Mouse (Mus musculus) adipocyte (in vitro differentiated cells): ENCODE data around the gene Gm3448.
"Not testable (repeated sequence)": the region's sequence is repeated elsewhere in the genome, so short reads cannot be mapped to it uniquely, and the experiment has no call there.

Source experiments
- DNase-seq: peaks from one replicate; pipeline ENCODE4 v3.0.0-alpha.2; 2016; ENCODE audit warnings: low spot score

Gene Gm3448

DNA sequence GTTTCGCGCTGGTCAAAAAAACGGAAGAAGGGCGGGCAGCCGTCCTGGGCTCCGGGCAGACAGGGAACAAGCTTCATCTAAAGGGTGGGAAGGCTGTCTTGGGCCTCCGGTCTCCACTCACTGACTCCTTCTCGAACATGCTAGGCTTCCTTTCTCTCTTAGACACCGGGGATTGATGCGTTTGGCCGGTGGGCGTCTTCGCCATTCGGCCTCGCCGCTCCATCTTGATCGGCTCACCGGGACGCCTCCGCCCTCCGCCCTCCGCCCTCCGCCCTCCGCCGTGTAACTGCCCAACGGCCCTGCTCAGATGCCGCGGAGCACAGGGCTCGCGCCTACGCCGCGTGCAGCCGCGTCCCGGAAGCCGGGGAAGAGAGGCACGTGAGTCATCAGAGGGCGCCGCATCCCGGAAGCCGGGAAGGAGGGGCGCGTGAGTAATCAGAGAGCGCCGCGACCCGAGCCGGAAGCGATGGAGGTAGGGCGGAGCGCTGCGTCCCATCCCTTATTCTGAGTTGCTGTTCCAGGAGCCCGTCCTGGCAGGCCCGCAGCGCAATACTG lies at the start of gene Gm3448, which contains the start of the genes Ermard and Tcte3:
Gm3448 (minus strand) TSS at position 363 of the 555 bp plus-strand sequence.
Ermard (plus strand) TSS at position 34 of the 555 bp plus-strand sequence.
Tcte3 (minus strand) TSS at position 314 of the 555 bp plus-strand sequence.
- not testable (repeated sequence) for DNase-seq

DNA sequence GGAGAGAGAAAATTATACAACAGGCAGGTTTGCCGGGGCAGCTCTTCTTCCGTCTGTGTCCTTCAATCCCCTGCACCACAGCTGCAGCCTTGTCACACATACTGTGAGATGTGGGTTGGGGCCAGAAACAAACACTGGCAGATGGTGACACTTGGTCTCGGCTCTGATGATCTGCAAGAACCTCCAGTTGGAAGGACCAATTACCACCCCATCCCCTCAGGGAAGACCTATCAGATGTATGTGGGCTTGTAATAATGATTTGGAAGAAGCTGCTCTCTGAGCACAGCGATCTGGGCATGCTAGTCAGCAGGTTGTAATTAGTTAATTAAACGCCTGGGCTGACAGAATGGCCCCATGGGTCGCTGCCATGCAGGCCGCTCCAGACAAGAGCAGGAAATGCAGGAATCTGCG lies 47.3 kb upstream of the Gm3448 start:
- DNase-seq, result no peak

DNA sequence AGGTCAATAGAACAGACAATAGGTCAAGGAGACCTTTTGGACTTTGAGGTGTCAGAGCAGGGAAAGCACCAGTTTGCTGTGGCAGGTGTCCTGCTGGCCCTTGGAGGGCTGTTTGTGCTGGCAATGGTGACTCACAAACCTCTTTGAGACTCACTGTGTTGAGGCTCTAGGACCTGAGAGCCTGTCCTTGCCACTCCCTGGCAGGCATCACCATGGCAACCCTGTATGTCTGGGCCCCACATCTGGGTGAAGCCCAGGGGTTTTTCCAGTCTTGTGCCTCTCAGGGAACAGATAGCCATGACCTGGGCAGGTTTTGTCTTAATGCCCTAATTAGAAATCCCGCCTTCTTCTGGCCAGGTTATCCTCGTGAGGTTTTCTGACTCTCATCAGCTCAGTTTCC lies 46.8 kb upstream of the Gm3448 start:
- DNase-seq, result no peak

DNA sequence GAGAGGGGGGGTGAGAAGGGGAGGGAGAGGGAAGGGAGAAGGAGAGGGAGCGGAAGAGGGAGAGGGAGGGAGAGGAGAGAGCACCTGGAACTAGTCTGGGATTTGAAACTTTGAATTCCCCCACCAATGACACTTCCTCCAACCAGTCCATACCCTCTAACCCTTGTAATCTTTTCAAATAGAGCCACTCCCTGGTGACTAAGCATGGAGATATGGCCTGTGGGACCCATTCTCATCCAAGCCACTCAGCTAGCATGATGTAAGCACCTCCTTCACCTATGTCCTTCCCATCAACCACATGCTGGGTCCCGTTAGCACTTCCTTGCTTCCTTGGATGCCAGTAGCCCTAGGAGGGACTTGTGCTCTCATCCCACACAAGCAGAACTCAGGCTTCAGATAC lies 43.7 kb upstream of the Gm3448 start:
- DNase-seq, result no peak

DNA sequence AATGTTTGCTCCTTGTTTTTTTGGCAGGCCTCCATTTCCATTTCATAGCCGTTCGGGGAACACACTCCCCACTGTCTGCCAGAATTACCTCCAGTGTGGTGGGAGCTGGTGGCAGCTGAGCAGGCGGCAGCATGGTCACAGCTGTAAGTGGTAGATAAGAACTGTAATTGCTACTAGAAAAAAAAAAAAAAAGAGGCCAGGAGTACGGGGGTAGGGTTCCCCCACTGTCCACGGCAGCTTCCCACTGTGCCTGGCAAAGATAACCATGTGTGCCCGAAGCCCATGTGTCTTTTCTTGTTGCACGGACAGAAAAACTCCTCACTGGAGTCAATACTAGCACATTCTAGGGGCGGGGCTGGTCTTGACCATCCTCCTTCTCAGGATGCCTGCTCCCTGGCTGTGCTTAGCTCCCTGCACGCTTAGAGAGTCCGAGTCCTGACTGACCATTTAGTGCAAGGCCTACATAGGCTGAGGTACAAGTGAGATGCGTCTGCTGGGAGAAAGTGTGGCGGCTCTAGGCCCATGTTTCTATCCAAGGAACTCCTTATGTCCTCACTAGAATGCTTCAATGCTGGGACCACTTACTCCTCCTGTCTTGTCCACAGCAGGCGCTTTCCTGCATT lies 43.0 kb upstream of the Gm3448 start:
- DNase-seq, result no peak

DNA sequence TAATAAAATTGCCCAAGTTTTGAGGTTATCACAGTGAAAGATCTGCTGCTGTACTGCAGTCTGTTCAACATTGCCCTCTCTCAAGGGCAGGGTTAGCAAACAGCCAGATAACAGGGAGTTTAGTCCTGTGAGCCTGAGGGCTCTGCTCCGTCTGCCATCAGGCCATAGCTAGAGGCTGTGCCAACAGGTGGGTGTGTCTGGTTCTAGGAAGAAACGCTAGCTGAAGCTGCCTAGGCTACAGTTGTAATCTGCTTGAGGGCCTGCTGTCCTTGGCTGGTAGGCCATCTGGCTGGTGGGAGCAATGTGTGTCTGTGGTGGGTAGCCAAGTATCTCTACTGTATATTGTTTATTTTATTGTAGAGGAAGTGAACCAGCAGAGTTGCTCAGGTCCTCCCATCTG lies 36.2 kb upstream of the Gm3448 start:
- no peak for DNase-seq

DNA sequence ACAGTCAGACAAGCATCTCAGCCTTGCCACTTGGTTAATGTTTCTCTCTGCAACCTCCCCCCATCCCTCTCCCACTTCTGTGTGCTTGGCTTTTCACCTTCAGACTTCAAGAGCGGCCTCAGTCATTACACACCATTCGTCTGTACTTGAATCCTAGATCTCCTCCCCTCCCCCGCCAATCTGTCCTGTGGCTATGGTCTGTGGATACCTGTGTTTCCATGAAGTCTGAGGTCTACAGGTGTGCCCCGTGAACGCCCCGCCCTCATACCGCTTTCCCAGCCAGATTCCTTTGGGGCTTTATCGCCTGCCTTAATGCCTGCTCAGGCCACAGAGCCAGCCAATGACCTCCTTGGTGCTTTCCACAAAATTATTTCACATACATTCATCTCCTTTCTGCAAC lies 33.7 kb upstream of the Gm3448 start:
- DNase-seq, result no peak

DNA sequence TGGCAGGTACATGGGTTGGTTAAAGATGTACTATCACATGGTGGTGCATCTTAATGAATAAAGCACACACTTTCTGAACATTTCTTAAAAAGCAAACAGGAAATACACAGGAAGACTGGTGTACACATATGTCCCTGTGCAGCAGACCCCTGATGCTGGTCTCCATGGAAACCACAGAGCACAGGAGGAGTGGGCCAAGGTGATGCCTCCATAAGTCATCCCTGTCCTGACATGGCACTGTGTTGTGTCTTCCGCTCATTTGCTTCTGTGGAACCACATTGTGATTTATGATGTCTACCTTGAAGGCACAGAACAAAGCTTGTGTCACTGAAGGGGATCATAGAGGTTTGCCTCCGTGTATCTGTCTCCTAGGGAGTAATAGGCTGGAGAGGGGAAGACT lies 30.9 kb upstream of the Gm3448 start:
- DNase-seq, result no peak

DNA sequence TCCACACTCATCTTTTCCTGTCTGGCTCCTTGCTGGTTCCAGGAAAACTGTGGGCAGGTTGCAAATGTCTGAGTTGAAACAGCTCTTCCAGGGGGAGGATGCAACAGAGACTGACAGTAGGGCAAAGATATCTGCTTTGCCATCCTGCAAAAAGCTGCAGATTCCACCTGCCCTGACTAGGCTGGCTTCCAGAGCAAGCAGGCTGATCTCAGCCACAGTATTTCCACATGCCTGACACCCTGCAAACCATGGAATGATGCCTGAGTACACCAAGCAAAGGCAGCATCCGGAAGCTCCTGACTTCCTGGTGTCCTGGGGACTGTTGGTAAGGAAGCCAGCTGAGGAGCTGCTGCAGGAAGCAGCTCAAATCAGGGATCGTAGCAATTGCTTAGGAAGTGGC lies 27.8 kb upstream of the Gm3448 start:
- no peak for DNase-seq

DNA sequence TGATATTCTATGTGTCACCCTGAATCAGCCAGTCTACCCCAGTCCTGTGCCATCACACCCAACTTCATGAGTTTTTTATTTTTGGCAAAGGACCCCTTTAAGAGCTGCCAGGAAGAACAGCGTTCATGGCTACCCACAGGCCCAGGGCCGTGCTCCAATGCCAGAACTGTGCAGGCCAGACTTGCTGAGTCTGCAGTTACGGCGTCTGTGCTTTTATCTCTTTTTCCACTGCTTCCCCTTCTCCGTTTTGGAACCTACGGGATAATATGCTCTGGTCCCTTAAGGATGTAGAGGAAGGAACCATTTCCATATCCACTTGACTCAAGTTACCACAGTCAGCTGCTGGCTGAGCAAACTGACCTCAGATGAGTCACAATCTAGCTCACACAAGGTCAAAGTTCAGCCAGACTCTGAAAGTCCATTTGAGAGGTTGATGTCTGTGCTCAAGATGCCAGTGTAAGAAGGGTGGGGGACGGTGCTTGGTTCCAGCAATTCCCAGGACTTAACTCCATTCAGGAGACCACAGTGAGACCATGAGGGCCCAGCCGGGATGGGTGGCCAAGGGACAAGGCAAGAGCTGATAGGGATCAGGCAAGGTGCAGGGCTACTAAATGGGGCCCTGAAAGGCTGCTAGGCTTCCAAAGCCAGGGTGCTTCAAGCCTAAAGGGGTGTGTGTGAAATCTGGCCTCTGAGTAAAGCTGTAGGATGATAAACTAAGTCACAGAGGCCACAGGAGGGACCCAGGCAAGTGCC lies 26.9 kb upstream of the Gm3448 start:
- DNase-seq, result peak; percentile 36

DNA sequence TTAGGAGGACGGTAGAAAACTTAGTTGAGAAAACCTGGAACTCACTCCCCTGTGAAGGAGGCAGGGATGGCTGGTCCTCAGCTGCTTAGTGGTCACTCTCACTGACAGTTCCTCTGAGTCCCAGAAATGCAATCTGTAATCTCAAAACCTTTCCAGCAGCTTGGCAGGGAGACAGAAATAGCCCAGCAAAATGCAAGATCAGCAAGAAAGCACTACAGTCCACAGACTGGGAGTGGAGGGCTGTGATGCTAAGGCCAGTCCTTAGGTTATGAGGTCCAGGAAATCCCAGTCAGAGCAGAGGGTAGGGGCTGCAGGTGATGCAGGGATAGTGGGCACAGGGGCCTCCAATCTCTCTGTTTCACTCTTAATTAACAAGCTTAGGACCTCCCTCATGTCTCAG lies 25.6 kb upstream of the Gm3448 start:
- peak; percentile 36 for DNase-seq

DNA sequence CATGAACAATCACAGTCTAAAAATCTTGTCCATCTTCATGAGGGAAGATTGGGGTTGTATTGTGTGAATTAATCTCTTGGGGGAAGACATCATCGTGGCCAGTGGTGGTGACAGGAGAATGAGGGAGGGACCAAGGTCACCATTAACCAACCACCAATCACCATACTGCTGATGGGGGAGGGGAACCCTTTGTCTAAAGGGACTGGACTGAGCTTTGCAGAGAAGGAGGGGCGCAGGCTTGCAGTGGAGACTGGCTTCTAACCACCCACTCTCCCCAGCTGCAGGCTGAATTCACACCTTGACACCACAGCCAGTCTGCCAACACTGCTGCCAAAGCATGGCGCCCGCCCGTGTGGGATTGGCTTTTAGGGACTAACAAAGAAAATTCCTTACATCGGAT lies 24.7 kb upstream of the Gm3448 start:
- DNase-seq, result no peak

DNA sequence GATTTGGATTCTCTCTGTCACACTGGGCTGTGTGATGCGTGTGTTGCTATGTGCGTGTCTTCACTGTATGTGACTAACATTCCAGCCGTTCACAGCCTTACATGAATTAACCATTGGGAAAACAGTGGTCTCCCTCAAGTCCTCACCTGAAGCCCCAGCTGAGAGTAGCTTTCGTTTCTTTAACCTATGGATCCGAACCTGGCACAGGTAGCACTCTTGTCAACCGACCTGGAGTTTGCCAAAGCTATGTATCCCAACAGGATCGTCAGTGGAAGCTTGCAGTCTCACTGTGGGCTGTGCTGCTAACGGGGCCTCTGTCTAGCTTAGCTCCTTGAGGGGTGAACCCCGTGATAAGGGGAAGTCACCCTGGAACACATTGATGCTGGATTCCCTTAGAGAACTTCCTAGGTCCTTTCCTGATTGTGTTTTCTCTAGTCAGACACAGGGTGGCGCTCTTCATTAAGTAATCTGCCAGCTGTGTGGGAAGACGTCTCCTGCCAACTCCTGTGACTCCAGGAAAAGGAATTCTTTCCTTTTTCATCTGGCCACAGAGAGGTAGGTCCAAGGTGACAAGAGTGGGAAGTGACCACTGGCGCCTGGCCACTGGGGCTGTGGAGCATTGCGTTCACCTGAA lies 24.2 kb upstream of the Gm3448 start:
- DNase-seq, result peak; percentile 87

DNA sequence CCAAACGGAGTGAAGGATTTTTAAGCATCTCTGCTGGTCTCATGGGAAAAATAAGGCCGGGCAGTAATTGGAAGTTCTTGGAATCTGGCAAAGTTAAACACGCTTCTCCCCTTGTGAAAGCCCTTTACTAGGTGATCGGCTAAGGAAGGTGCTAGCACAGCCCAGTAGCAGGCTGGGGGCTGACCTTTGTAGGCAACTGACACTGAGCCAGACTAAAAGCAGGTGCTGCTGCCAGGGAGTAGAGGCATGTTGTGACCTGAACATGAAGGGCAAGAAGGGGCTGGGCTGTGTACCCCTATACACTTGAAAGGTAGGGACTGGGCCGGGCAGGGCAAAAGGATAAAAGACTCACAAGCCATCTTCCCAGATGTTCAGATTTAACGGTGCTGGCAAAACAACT lies 19.0 kb upstream of the Gm3448 start:
- DNase-seq, result no peak

DNA sequence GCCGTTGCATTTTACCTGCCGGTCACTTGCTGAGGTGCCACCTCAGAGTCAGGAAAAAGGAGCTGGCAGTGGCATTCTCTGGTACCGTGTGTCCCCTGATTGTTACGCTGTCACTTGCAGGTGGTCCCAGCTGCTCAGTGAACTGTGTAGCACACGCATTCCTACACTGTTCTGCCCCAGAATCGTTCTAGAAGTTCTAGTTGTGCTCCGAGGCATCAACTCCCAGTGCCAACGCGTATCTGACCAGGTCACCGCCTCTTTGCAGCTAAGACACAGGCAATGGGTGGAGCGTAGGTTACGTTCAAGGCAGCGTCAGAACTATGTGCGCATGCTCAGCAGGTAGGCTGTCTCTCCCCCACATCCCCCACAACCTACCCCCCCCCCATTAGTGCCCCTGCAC lies 18.3 kb upstream of the Gm3448 start:
- no peak for DNase-seq

DNA sequence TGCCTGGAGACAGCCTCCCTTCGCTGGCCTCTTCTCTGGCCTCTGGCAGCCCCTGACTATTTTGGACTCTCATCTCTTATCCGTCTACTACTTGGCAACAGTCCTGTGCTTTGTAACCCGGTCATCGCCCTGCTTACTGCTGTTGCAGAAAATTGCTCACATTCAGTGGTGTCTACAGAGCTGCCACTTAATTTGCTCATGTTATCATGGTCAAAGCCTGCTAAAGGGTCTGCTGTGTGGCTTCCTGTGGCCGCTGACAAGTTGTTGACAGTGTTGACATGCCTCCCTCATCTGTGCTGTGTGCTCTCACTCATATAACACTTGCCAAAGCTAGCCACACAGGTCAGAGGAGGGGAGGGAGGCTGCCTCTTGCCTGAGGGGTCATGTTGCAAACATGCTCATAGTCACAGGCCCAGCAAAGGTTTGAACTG lies 16.8 kb upstream of the Gm3448 start:
- DNase-seq, result peak; percentile 63

DNA sequence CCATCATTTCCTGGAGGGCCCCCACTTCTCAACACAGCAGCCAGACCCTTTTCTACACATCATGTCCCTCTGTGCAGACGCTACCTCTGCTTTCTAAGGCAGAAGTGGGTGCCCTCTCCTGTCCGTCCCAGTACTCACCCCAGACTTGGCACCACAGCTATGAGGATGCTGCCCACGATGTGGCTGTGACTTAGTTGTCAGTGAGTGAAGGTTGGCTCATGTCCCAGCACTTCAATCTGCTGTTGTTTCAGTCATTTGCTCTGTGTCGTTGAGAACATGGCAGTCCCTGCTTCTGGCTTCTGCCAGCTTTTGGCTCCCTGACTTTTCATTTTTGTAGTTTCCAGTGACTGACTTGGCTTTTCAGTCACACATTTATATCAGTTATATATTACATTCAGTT lies 14.6 kb upstream of the Gm3448 start:
- peak; percentile 18 for DNase-seq

DNA sequence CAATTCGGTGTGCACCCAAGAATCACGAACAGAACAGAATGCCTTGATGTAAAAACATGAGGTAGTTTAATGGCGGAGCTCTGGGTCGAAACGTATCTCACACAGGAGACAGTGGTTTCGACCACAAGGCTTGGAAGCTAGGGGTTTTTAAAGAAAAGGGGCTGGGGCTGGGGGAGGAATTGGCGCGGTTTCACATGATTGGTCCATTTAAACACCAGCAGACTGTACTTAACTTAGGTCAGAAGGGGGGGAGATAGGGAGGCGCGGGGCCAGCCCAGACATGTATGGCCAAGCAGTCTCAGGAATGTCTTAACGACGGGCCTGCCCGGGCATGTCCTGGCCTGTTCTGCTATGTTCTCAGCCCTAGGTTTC lies 12.5 kb upstream of the Gm3448 start:
- not testable (repeated sequence) for DNase-seq

DNA sequence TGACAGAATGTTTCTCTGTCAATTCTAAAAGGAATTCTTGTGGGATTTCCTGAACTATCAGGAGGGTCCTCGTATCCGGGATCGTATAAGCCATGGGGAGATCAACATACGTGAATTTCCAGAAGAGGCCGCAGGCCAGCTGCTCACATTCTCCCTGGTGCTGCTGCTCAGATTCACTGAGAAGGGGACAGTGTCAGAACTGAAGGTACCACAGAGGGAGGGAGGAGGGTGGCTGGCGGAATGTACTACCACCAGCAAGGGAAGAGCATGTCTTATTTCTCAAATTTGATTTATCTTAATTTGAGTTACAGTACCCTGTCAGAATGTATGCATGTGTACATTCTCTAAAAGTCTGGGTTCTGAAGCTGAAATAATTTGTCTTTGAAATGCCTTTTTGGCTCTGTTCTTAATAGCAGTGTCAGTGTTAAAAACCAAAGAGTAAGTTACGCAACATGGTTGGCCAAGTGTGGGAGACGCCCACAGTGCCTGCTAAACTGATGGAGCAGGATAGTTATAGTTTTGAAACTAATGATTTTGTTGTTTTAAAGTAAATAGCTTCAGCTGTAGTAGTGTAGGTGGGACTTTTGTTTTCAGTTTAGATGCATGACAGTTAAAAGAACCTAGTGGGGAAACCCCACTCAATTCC lies 12.0 kb upstream of the Gm3448 start:
- not testable (repeated sequence) for DNase-seq

DNA sequence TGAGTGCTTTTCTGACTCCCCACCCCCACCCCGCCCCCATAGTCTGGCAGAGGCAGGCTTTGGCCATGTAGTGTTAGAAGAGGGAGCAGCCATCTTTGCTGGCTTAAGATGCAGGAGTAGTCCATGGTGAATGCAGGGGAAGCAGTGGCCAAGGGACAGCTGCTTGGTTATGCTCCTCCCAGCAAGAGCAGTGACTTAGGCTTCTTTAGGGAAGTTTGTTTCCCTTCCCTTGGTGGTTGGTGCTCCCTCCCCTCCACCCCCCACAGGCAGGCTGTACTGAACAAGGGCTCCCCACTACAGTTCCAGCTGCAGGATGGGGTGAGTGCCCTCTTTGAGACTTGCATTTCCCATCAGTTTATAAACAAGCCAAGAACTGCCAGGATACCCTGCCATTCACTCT lies 11.4 kb upstream of the Gm3448 start:
- not testable (repeated sequence) for DNase-seq

DNA sequence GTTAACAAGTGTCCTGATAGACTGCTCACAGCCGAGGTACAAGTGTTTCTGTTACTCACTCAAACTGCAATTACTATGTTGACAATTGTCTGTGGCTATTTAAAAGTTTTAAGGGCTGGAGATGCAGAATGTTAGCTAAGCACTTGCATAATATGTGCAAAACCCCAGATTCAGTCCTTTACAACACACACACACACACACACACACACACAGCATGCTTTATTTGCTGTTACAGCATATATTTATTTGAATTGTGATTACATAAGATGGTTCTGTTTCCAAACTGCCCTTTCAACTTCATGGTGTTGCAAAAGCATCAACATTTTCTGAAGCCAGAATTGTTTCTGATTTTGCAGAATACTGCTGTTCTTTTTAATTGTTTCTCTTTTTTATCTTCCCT lies 9.0 kb upstream of the Gm3448 start:
- DNase-seq, result not testable (repeated sequence)

DNA sequence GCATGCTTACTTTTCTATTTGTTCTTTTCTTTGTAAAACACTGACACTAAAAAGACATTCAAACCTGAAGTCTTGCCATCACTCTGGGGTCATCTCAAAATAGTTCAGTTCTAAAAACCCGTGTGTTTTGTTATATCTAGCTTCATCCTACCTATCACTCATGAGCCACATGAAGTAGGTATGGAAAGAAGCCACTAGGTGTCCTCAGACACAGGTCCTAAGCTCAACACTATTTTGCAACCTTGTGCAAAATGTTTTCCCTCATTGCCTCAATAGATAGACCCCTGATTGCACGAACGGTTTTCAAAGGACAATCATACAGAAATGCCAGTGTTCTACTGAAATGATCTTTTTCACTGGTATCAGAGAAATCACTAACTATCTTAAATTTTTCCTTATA lies 882 bp downstream of the Gm3448 start:
- not testable (repeated sequence) for DNase-seq
